Mouse (Mus musculus): ENCODE results near the gene Fbxo40.

GRCm38 (mm10) chr16:37011922-37012289, 21.6 kb upstream of the Fbxo40 start:
- no peak for TF ChIP-seq GATA1 (IDR thresholded peaks at IDR 0.05; ENCODE audit: borderline replicate concordance, low read length)
- TF ChIP-seq CTCF (IDR thresholded peaks at IDR 0.05; ENCODE audit: low read depth, low read length) = no peak
